Mouse (Mus musculus) embryonic facial prominence, embryonic 11.5 days (tissue): ENCODE data around the gene Sar1b. TPM values are rescaled to one million over a fixed set of nuclear protein-coding genes. Genes with fewer than 3 reads are reported as not detected.

Experiments
- ATAC-seq: fragments of 200-750 bp; cut with Nextera tagmentation; replicated peaks from 2 replicates; pipeline ENCODE4 v1.8.0; 2017; ENCODE audit warnings: low read depth; ENCODE audit not compliant: insufficient number of reproducible peaks, low FRiP score, low TSS enrichment
- DNase-seq: peaks from one replicate; pipeline ENCODE4 v3.0.0-alpha.2; 2015; ENCODE audit warnings: low spot score
- H3K27ac ChIP-seq: fragments of 300-500 bp; sonication (generic); replicated peaks from 2 replicates; pipeline ENCODE4 v1.5.1; 2014; ENCODE audit warnings: mild to moderate bottlenecking, low read depth, low read length, control low read depth
- H3K27me3 ChIP-seq: fragments of 300-500 bp; sonication (generic); 2 replicates; pipeline ENCODE4 v1.6.1; 2014; ENCODE audit warnings: mild to moderate bottlenecking, low read length, moderate library complexity, mixed read lengths; ENCODE audit not compliant: control insufficient read depth, insufficient read depth
- H3K36me3 ChIP-seq: fragments of 300-500 bp; sonication (generic); replicated peaks from 2 replicates; pipeline ENCODE4 v1.6.1; 2014; ENCODE audit warnings: low read depth, mild to moderate bottlenecking, low read length, moderate library complexity, mixed read lengths; ENCODE audit not compliant: control insufficient read depth, insufficient read depth
- H3K4me1 ChIP-seq: fragments of 300-500 bp; sonication (generic); 2 replicates; pipeline ENCODE4 v1.6.1; 2014; ENCODE audit warnings: low read length, mixed read lengths; ENCODE audit not compliant: control insufficient read depth, insufficient read depth
- H3K4me2 ChIP-seq: fragments of 300-500 bp; sonication (generic); 2 replicates; pipeline ENCODE4 v1.6.1; 2014; ENCODE audit warnings: low read depth, mild to moderate bottlenecking, control low read depth, low read length, moderate library complexity
- H3K4me3 ChIP-seq: fragments of 300-500 bp; sonication (generic); 2 replicates; pipeline ENCODE4 v1.5.1; 2014; ENCODE audit warnings: low read depth, low read length, control low read depth
- H3K9ac ChIP-seq: fragments of 300-500 bp; sonication (generic); replicated peaks from 2 replicates; pipeline ENCODE4 v1.6.1; 2014; ENCODE audit warnings: mild to moderate bottlenecking, control low read depth, low read length
- H3K9me3 ChIP-seq: fragments of 300-500 bp; sonication (generic); replicated peaks from 2 replicates; pipeline ENCODE4 v1.6.1; 2016; ENCODE audit warnings: mild to moderate bottlenecking, low read length, inconsistent platforms, mixed read lengths; ENCODE audit not compliant: control insufficient read depth
- WGBS: fragments of 180-500 bp; shearing (Covaris S2); extraction: QIAGEN DNeasy Blood & Tissue Kit; methylation state at CpG from one replicate; pipeline ENCODE4 v1.1.7; 2014; 5-methylcytosine and 5-hydroxymethylcytosine counted together
- polyA plus RNA-seq: library from polyadenylated mRNA; unstranded; fragments of >200 nt; fragmentation: Nextera tagmentation; extraction: Ambion mirVana; gene quantifications from 2 replicates; pipeline ENCODE4 v1.2.1, GENCODE M21; 2014

The Sar1b gene
- polyA plus RNA-seq, 1 experiment from 2014 or later, result 108 TPM

DNA sequence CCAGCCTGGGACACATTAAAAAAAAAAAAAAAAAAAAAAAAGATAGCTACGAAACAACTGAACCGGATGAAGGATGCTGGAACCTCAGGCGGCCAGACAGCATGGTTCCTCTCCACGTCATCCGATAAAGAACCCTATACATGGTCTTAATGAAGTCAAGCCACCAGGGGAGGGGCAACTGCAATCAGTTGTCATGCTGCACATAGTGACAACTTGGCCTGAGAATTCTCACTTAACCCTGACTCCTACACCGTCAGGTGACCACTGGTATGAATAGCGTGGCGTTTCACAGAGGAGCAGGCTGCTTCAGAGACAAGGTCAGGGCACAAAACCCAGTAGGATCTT lies 70.6 kb downstream of the Sar1b start:
- no peak for ATAC-seq
- no peak for DNase-seq
- no peaks in the 10 kb centered on the region for H3K4me1 ChIP-seq
- no peaks in the 10 kb centered on the region for H3K27me3 ChIP-seq
- no peaks in the 10 kb centered on the region for H3K9me3 ChIP-seq
- 91% methylated on average over 8 of the region's 8 CpGs for WGBS
- no peak overlapping the region for H3K9ac ChIP-seq
- H3K36me3 ChIP-seq, result no peaks in the 10 kb centered on the region
- H3K27ac ChIP-seq, result no peak overlapping the region
- no peak overlapping the region for H3K4me3 ChIP-seq
- no peak overlapping the region for H3K4me2 ChIP-seq

GRCm38 (mm10) chr11:51835598-51835997 lies 72.1 kb downstream of the Sar1b start:
- Histone ChIP-seq H3K27ac (no peak overlapping the region), H3K36me3 (no peaks in the 10 kb centered on the region), H3K27me3 (no peaks in the 10 kb centered on the region), H3K9me3 (no peaks in the 10 kb centered on the region), H3K4me1 (no peaks in the 10 kb centered on the region), H3K9ac (no peak overlapping the region), H3K4me2 (no peak overlapping the region), H3K4me3 (no peak overlapping the region)
- no peak for DNase-seq
- ATAC-seq, result no peak
- WGBS, result 93% methylated on average over 12 of the region's 12 CpGs

GRCm38 (mm10) chr11:51836506-51836905 lies 73.0 kb downstream of the Sar1b start:
- Histone ChIP-seq H3K4me2 (no peak overlapping the region), H3K36me3 (no peaks in the 10 kb centered on the region), H3K27ac (no peak overlapping the region), H3K4me3 (no peak overlapping the region), H3K4me1 (no peaks in the 10 kb centered on the region), H3K27me3 (no peaks in the 10 kb centered on the region), H3K9me3 (no peaks in the 10 kb centered on the region), H3K9ac (no peak overlapping the region)
- no peak for DNase-seq
- ATAC-seq, result no peak
- WGBS, result 91% methylated on average over 6 of the region's 6 CpGs

DNA sequence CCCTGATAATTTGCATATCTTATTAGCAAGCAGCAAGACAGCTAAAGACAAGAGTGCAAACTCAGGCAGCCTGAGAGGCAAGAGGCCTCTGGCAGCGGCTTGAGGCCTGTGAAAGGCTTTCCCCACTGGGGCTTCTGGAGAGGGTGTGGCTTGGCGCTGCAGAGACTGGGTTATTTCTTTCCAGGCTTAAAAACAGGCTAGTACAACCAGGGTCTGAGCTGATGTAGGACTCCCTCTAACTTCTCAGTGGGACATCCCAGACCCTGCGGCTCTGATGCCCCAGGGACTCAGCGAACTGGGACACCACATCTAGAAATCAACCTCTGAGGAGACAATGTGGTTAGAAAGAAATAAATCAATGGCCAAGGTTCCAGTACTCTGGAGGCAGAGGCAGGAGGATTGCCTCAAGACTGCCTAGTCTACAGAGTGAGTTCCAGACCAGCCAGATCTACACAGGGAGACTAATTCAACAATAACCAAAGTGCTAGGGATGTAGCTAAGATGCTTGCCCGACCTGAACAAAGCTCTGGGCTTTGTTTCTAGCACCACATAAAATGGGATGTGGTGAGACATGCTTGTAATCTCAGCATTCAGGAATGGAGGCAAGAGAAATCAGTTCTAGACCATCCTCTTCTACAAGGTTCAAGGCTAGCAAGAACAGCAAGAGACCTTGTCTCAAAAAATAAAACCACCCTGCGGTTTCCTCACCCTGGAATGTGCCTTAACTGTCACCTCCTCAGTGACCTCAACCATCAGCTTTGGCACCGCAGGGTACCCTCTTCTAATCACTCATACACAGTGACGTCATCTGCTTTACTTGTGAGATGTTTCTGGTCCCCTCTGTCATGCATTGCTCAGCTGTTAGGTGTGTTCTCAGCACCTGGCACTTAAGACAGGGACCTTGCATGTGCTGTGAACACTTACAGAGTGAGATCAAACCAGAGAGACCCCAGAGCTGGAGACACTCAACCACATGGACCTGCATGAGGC lies 74.0 kb downstream of the Sar1b start:
- WGBS, result 71% methylated on average over 8 of the region's 8 CpGs

DNA sequence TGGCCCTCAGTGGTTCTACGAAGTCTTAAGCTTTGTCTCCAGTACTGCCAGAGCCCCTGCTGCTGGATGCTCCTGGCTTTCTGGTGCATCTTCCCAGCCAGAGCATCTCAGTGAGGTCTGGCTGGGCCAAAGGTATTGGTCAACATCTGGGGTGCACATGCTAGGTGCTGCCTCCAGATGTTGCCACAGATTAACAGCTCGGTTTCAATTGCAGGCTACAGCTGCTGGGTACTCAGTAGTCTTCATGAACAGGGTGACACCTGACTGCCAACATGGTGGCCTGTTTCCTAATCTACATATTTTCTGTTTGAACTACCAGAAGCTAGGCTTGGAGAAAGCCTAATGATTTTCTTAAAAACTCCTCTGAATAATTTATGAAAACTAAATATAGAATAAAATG lies 75.6 kb downstream of the Sar1b start:
- no peaks in the 10 kb centered on the region for H3K4me1 ChIP-seq
- WGBS, result 45% methylated on average over 2 of the region's 2 CpGs
- H3K4me2 ChIP-seq, result no peak overlapping the region
- H3K4me3 ChIP-seq, result no peak overlapping the region
- no peaks in the 10 kb centered on the region for H3K36me3 ChIP-seq
- H3K9me3 ChIP-seq, result no peaks in the 10 kb centered on the region
- H3K9ac ChIP-seq, result no peak overlapping the region
- DNase-seq, result no peak
- H3K27ac ChIP-seq, result no peak overlapping the region
- no peaks in the 10 kb centered on the region for H3K27me3 ChIP-seq
- ATAC-seq, result no peak

More for the DNA sequence above, 74.0 kb downstream of the Sar1b start:
- ATAC-seq (no peak), DNase-seq (no peak)
- no peak overlapping the region for H3K4me3 ChIP-seq
- H3K27me3 ChIP-seq, result no peaks in the 10 kb centered on the region
- no peaks in the 10 kb centered on the region for H3K36me3 ChIP-seq
- H3K4me1 ChIP-seq, result no peaks in the 10 kb centered on the region
- no peaks in the 10 kb centered on the region for H3K9me3 ChIP-seq
- no peak overlapping the region for H3K27ac ChIP-seq
- H3K9ac ChIP-seq, result no peak overlapping the region
- H3K4me2 ChIP-seq, result no peak overlapping the region

- Histone ChIP-seq H3K27me3 (no peaks in the 10 kb centered on the region), H3K36me3 (no peaks in the 10 kb centered on the region), H3K4me2 (no peak overlapping the region), H3K9me3 (no peaks in the 10 kb centered on the region), H3K4me3 (no peak overlapping the region), H3K4me1 (no peaks in the 10 kb centered on the region), H3K9ac (no peak overlapping the region), H3K27ac (no peak overlapping the region)
- ATAC-seq, result no peak
- WGBS, result 82% methylated on average over 11 of the region's 11 CpGs
- no peak for DNase-seq
These were observed 76.5 kb downstream of the Sar1b start for GRCm38 (mm10) chr11:51839973-51840372.

GRCm38 (mm10) chr11:51840657-51841056 lies 77.2 kb downstream of the Sar1b start:
- Histone ChIP-seq H3K4me3 (no peak overlapping the region), H3K27me3 (no peaks in the 10 kb centered on the region), H3K4me2 (no peak overlapping the region), H3K27ac (no peak overlapping the region), H3K9ac (no peak overlapping the region), H3K4me1 (no peaks in the 10 kb centered on the region), H3K36me3 (no peaks in the 10 kb centered on the region), H3K9me3 (no peaks in the 10 kb centered on the region)
- WGBS, result 82% methylated on average over 9 of the region's 9 CpGs
- no peak for ATAC-seq
- no peak for DNase-seq

DNA sequence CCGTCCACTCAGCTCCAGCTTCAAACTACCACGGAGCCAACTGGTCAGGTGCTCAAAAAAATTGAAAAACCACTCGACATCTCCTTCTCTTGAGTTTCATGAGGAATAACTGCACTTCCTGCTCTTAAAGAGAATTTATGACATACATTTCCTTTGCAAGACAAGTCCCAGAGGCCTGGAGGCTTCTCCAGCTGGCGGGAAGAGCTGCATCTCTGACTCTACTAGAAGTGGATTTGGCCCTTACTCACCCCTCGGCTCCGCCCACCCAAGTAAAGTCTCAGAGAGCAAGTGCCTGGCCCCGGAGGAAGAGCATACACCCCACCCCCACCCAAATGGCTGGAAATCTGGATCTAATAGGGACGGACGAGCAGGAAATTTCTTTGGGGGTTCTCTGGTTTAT lies 77.7 kb downstream of the Sar1b start:
- Histone ChIP-seq H3K9ac (no peak overlapping the region), H3K27me3 (no peaks in the 10 kb centered on the region), H3K4me3 (no peak overlapping the region), H3K36me3 (no peaks in the 10 kb centered on the region), H3K9me3 (no peaks in the 10 kb centered on the region), H3K4me1 (no peaks in the 10 kb centered on the region), H3K27ac (no peak overlapping the region), H3K4me2 (no peak overlapping the region)
- ATAC-seq, result no peak
- 59% methylated on average over 9 of the region's 9 CpGs for WGBS
- DNase-seq, result no peak
